Mouse (Mus musculus) E14TG2a.4 (cell line): ENCODE measurements around the gene Slc13a4.
A peak's percentile ranks its signal among the peaks of the same experiment; 100 is the strongest.

Source experiments
- CTCF ChIP-seq: conservative IDR thresholded peaks from 2 replicates; pipeline ENCODE4 v1.5.1; 2014; ENCODE audit warnings: low read length
- POU5F1 ChIP-seq: IDR thresholded peaks from 2 replicates; pipeline ENCODE4 v1.6.1; 2014; ENCODE audit warnings: low read length, borderline replicate concordance

GRCm38 (mm10) chr6:35236108-35236785, 71.7 kb downstream of the Slc13a4 start:
- TF ChIP-seq CTCF (no peak), POU5F1 (peak; percentile 94)
